Comparison of ENCODE assay signal across 20 mouse cellular contexts in the genomic region with DNA sequence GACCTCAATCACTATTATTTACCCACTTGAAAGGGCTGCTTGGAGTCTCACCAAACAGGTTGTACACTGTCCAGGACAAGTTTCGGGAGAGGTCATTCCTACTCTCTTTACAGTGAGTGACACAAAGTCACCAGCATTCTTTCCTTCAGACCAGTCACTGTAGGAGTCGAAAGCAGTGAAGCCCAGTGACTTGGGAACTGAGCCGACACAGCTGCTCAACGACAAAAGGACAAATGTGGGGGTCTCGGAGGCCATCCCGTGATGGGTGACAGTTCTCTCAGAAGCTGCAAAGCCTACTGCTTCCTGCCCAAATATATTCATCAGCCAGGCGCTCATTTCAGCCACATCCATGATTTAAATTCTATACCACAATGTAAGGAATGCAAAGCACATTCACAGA. TPM values are rescaled to one million over a fixed set of nuclear protein-coding genes. Genes with fewer than 3 reads are reported as not detected.
DNase-seq lines count a peak whose midpoint lies in the region; ATAC-seq and TF ChIP-seq lines count a peak whose summit lies in the region.
"Had no signal": no experiment of that assay in that cellular context is flagged by ENCODE, and none has a peak within 500 bp of the region (broad histone marks: within the 10 kb centered on the region; RNA-seq: fewer than 3 reads in every experiment).

No protein-coding gene starts in this region.

- no peak for DNase-seq in heart, adult 11 months
- no peak for DNase-seq in hindbrain, postnatal 0 days (ENCODE audit: low spot score)
- no peak for DNase-seq in lung, adult 2 months
- DNase-seq: adrenal gland, postnatal 36 days; cerebellum, adult 11-12 months; cerebellum, postnatal 14 days; forebrain, postnatal 0 days; kidney, adult 18-20 months; kidney, postnatal 36 days; layer of hippocampus, adult 9-11 months; liver, embryonic 13.5 days; thymus, postnatal 36 days had no signal

- WGBS in heart, embryonic 13.5 days = 44% methylated on average over 7 of the region's 7 CpGs
- 43% methylated on average over 7 of the region's 7 CpGs for WGBS in hindbrain, postnatal 0 days
- 48% methylated on average over 7 of the region's 7 CpGs for WGBS in hindbrain, embryonic 13.5 days
- WGBS in lung, embryonic 16.5 days = 30% methylated on average over 7 of the region's 7 CpGs
- 51% methylated on average over 7 of the region's 7 CpGs for WGBS in lung, adult 2 months
- WGBS in stomach, embryonic 16.5 days = 37% methylated on average over 7 of the region's 7 CpGs

- TF ChIP-seq POLR2A in lung, adult 2 months (IDR thresholded peaks at IDR 0.05; ENCODE audit: borderline replicate concordance, extremely low read depth, low read depth, low read length) = no peak

- H3K27ac ChIP-seq in heart, embryonic 13.5 days (replicated peaks) = peak overlapping the region; percentile 50
- H3K27ac ChIP-seq in hindbrain, postnatal 0 days = no peak overlapping the region
- H3K27ac ChIP-seq in hindbrain, embryonic 13.5 days = no peak overlapping the region; the same call in 1 of the 2 replicates
- no peak overlapping the region for H3K27ac ChIP-seq in lung, embryonic 16.5 days (ENCODE audit: low read length)
- H3K27ac ChIP-seq in stomach, embryonic 16.5 days (ENCODE audit: low read length) = peak overlapping the region; percentile 31; the same call in 1 of the 2 replicates
- H3K27ac ChIP-seq: forebrain, embryonic 10.5 days; left cerebral cortex, adult 2 months; liver, embryonic 13.5 days; neural tube, embryonic 12.5 days had no signal

- no peak for ATAC-seq in heart, embryonic 13.5 days (ENCODE audit: extremely low read depth, insufficient number of reproducible peaks, low FRiP score, low TSS enrichment)
- ATAC-seq in hindbrain, postnatal 0 days = 0 out of 2 replicates have a peak, but pooled peaks have one; percentile 21
- ATAC-seq in hindbrain, embryonic 13.5 days (ENCODE audit: low FRiP score) = no peak
- ATAC-seq in lung, embryonic 16.5 days (ENCODE audit: low read depth) = peak; percentile 32; the same call in 1 of the 2 replicates
- ATAC-seq in stomach, embryonic 16.5 days (ENCODE audit: insufficient read depth, low FRiP score) = peak; percentile 19; the same call in 1 of the 2 replicates
- ATAC-seq: forebrain, postnatal 0 days had no signal

- no peak overlapping the region for H3K4me3 ChIP-seq in heart, embryonic 13.5 days
- H3K4me3 ChIP-seq in hindbrain, postnatal 0 days (ENCODE audit: low read length) = no peak overlapping the region
- H3K4me3 ChIP-seq in hindbrain, embryonic 13.5 days = no peak overlapping the region
- no peak overlapping the region for H3K4me3 ChIP-seq in lung, embryonic 16.5 days (ENCODE audit: low read length)
- no peak overlapping the region for H3K4me3 ChIP-seq in lung, adult 2 months (replicated peaks; ENCODE audit: extremely low read depth, low read depth, low read length)
- no peak overlapping the region for H3K4me3 ChIP-seq in stomach, embryonic 16.5 days (replicated peaks; ENCODE audit: low read length)
- H3K4me3 ChIP-seq: forebrain, embryonic 10.5 days; left cerebral cortex, adult 2 months; limb, embryonic 12.5 days; liver, embryonic 13.5 days; neural tube, embryonic 12.5 days had no signal

- H3K4me2 ChIP-seq in heart, embryonic 13.5 days = no peak overlapping the region
- no peak overlapping the region for H3K4me2 ChIP-seq in hindbrain, postnatal 0 days (ENCODE audit: low read depth, low read length)
- no peak overlapping the region for H3K4me2 ChIP-seq in hindbrain, embryonic 13.5 days
- no peak overlapping the region for H3K4me2 ChIP-seq in lung, embryonic 16.5 days (ENCODE audit: low read depth, low read length)
- H3K4me2 ChIP-seq in stomach, embryonic 16.5 days (ENCODE audit: low read depth, low read length) = no peak overlapping the region
- H3K4me2 ChIP-seq: limb, embryonic 12.5 days; liver, embryonic 13.5 days; neural tube, embryonic 12.5 days had no signal

- no peaks in the 10 kb centered on the region for H3K27me3 ChIP-seq in heart, embryonic 13.5 days (replicated peaks)
- H3K27me3 ChIP-seq in hindbrain, postnatal 0 days (ENCODE audit: insufficient read depth, low read length) = no peaks in the 10 kb centered on the region
- no peaks in the 10 kb centered on the region for H3K27me3 ChIP-seq in hindbrain, embryonic 13.5 days
- no peaks in the 10 kb centered on the region for H3K27me3 ChIP-seq in lung, embryonic 16.5 days (ENCODE audit: control insufficient read depth, insufficient read depth, low read depth, low read length)
- no peaks in the 10 kb centered on the region for H3K27me3 ChIP-seq in stomach, embryonic 16.5 days (ENCODE audit: control insufficient read depth, insufficient read depth, low read length)
- H3K27me3 ChIP-seq: limb, embryonic 12.5 days; liver, embryonic 13.5 days; neural tube, embryonic 12.5 days had no signal

- no peaks in the 10 kb centered on the region for H3K9me3 ChIP-seq in heart, embryonic 13.5 days
- H3K9me3 ChIP-seq in hindbrain, postnatal 0 days (ENCODE audit: low read length) = no peaks in the 10 kb centered on the region
- H3K9me3 ChIP-seq in hindbrain, embryonic 13.5 days = no peaks in the 10 kb centered on the region
- no peaks in the 10 kb centered on the region for H3K9me3 ChIP-seq in lung, embryonic 16.5 days (ENCODE audit: control insufficient read depth, low read length)
- no peaks in the 10 kb centered on the region for H3K9me3 ChIP-seq in stomach, embryonic 16.5 days (replicated peaks; ENCODE audit: control insufficient read depth, low read length)
- H3K9me3 ChIP-seq: forebrain, embryonic 10.5 days; limb, embryonic 12.5 days; liver, embryonic 13.5 days; neural tube, embryonic 12.5 days had no signal

- peaks cover 80% of the 10 kb centered on the region for H3K4me1 ChIP-seq in heart, embryonic 13.5 days
- no peaks in the 10 kb centered on the region for H3K4me1 ChIP-seq in hindbrain, postnatal 0 days (ENCODE audit: insufficient read depth, low read length)
- H3K4me1 ChIP-seq in hindbrain, embryonic 13.5 days (replicated peaks) = no peaks in the 10 kb centered on the region; the same call in 1 of the 2 replicates
- peaks cover 17% of the 10 kb centered on the region for H3K4me1 ChIP-seq in lung, embryonic 16.5 days (replicated peaks; ENCODE audit: control insufficient read depth, insufficient read depth, low read length)
- H3K4me1 ChIP-seq in lung, adult 2 months (ENCODE audit: control insufficient read depth, insufficient read depth, low read length) = no peaks in the 10 kb centered on the region
- H3K4me1 ChIP-seq in stomach, embryonic 16.5 days (ENCODE audit: control insufficient read depth, insufficient read depth, low read length) = peaks cover 15% of the 10 kb centered on the region
- H3K4me1 ChIP-seq: liver, embryonic 13.5 days; neural tube, embryonic 12.5 days had no signal

- 0 out of 2 replicates have a peak overlapping the region, but pooled peaks have one; percentile 24 for H3K9ac ChIP-seq in heart, embryonic 13.5 days
- no peak overlapping the region for H3K9ac ChIP-seq in hindbrain, postnatal 0 days (replicated peaks; ENCODE audit: low read length)
- H3K9ac ChIP-seq in hindbrain, embryonic 13.5 days = no peak overlapping the region
- no peak overlapping the region for H3K9ac ChIP-seq in lung, embryonic 16.5 days (ENCODE audit: low read length)
- H3K9ac ChIP-seq in stomach, embryonic 16.5 days (ENCODE audit: low read length) = no peak overlapping the region
- H3K9ac ChIP-seq: forebrain, postnatal 0 days; limb, embryonic 12.5 days; liver, embryonic 13.5 days; neural tube, embryonic 12.5 days had no signal

- TF ChIP-seq CTCF in hindbrain, postnatal 0 days (IDR thresholded peaks at IDR 0.05; ENCODE audit: low read depth) = no peak
- TF ChIP-seq CTCF in lung, adult 2 months (IDR thresholded peaks at IDR 0.05; ENCODE audit: insufficient read depth, low read length) = no peak

- H3K36me3 ChIP-seq in heart, embryonic 13.5 days = no peaks in the 10 kb centered on the region
- H3K36me3 ChIP-seq in hindbrain, postnatal 0 days (ENCODE audit: insufficient read depth, low read length) = no peaks in the 10 kb centered on the region
- H3K36me3 ChIP-seq in hindbrain, embryonic 13.5 days = no peaks in the 10 kb centered on the region
- H3K36me3 ChIP-seq in lung, embryonic 16.5 days (ENCODE audit: control insufficient read depth, insufficient read depth, low read length) = no peaks in the 10 kb centered on the region
- no peaks in the 10 kb centered on the region for H3K36me3 ChIP-seq in stomach, embryonic 16.5 days (ENCODE audit: control insufficient read depth, insufficient read depth, low read length)
- H3K36me3 ChIP-seq: forebrain, embryonic 10.5 days; limb, embryonic 12.5 days; liver, embryonic 13.5 days; neural tube, embryonic 12.5 days had no signal

RNA-seq across cellular contexts. Expression of gene 1110002E22Rik, which starts 7.9 kb away (rescaled TPM):
- 9.4 and 11.1 TPM in 2 replicates for polyA plus RNA-seq in heart, embryonic 13.5 days (2015; fragmentation: Nextera tagmentation; extraction: Ambion mirVana)
- total RNA-seq in hindbrain, postnatal 0 days (2014; rRNA removed) = 0.10 and 0.22 TPM in 2 replicates
- 0.05 and 0.09 TPM in 2 replicates for polyA plus RNA-seq in hindbrain, postnatal 0 days (2015; fragmentation: Nextera tagmentation; extraction: Ambion mirVana)
- polyA plus RNA-seq in hindbrain, embryonic 13.5 days (2015; fragmentation: Nextera tagmentation; extraction: Ambion mirVana) = 0.12 and 0.18 TPM in 2 replicates
- polyA plus RNA-seq in lung, embryonic 16.5 days (2015; fragmentation: Nextera tagmentation; extraction: Ambion mirVana) = 0.65 and 0.88 TPM in 2 replicates
- 0.15 and 2.3 TPM in 2 replicates for polyA plus RNA-seq in lung, adult 2 months (2012; rRNA removed)
- polyA plus RNA-seq in stomach, embryonic 16.5 days (2015; fragmentation: Nextera tagmentation; extraction: Ambion mirVana) = 0.09 and 1.4 TPM in 2 replicates

RNA-seq across cellular contexts. Expression of gene Gm5105, which starts 10.2 kb away (rescaled TPM):
- 0.36 and 0.56 TPM in 2 replicates for polyA plus RNA-seq in heart, embryonic 13.5 days (2015; fragmentation: Nextera tagmentation; extraction: Ambion mirVana)
- total RNA-seq in hindbrain, postnatal 0 days (2014; rRNA removed) = not detected in 2 replicates
- 0.11 and 0.18 TPM in 2 replicates for polyA plus RNA-seq in hindbrain, postnatal 0 days (2015; fragmentation: Nextera tagmentation; extraction: Ambion mirVana)
- polyA plus RNA-seq in hindbrain, embryonic 13.5 days (2015; fragmentation: Nextera tagmentation; extraction: Ambion mirVana) = 0.12 TPM in 1 of 2 replicates, not detected in the other
- polyA plus RNA-seq in lung, embryonic 16.5 days (2015; fragmentation: Nextera tagmentation; extraction: Ambion mirVana) = 0.11 TPM in 1 of 2 replicates, not detected in the other
- 0.15 and 0.18 TPM in 2 replicates for polyA plus RNA-seq in lung, adult 2 months (2012; rRNA removed)
- polyA plus RNA-seq in stomach, embryonic 16.5 days (2015; fragmentation: Nextera tagmentation; extraction: Ambion mirVana) = 0.14 and 0.19 TPM in 2 replicates
- total RNA-seq: adrenal gland, postnatal 36 days had no signal
- polyA plus RNA-seq: forebrain, embryonic 10.5 days; liver, embryonic 13.5 days; neural tube, embryonic 12.5 days had no signal

Comparison
In these comparisons a context has a peak if more than half of its experiments do, and no peak if none do; other contexts are left out.
1. ATAC-seq: peak in hindbrain, postnatal 0 days (single experiment), lung, embryonic 16.5 days (single experiment) and stomach, embryonic 16.5 days (single experiment); none in heart, embryonic 13.5 days (single experiment) and hindbrain, embryonic 13.5 days (single experiment).
2. H3K27ac ChIP-seq: peak in heart, embryonic 13.5 days (single experiment) and stomach, embryonic 16.5 days (single experiment); none in hindbrain, postnatal 0 days (single experiment), hindbrain, embryonic 13.5 days (single experiment) and lung, embryonic 16.5 days (single experiment).